Mouse (Mus musculus) brain, embryonic 14.5 days (tissue): ENCODE measurements around the gene Rreb1. TPM values are rescaled to one million over a fixed set of nuclear protein-coding genes. Genes with fewer than 3 reads are reported as not detected.

Experiments
- DNase-seq: peaks from one replicate; pipeline ENCODE4 v3.0.0-alpha.2; 2011; ENCODE audit warnings: low read depth
- CTCF ChIP-seq: fragments of 200-500 bp; IDR thresholded peaks from 2 replicates; pipeline ENCODE4 v1.5.1; 2012; ENCODE audit warnings: inconsistent platforms, mild to moderate bottlenecking, moderate library complexity, borderline replicate concordance; ENCODE audit not compliant: insufficient read depth, insufficient read length; ENCODE audit errors: extremely low read depth
- POLR2A ChIP-seq: fragments of 200-500 bp; IDR thresholded peaks from 2 replicates; pipeline ENCODE4 v1.6.1; 2012; ENCODE audit warnings: mild to moderate bottlenecking, inconsistent platforms, borderline replicate concordance; ENCODE audit not compliant: poor library complexity, insufficient read depth, insufficient read length, severe bottlenecking; ENCODE audit errors: extremely low read depth
- polyA plus RNA-seq: library from polyadenylated mRNA; depleted of rRNA; stranded (reverse); fragments of >200 nt; gene quantifications from 2 replicates; pipeline ENCODE4 v1.2.3, GENCODE M21; 2012

Rreb1 gene
- polyA plus RNA-seq, 1 experiment: 8.0 TPM

GRCm38 (mm10) chr13:37930091-37930490, 151.9 kb downstream of the Rreb1 start:
- TF ChIP-seq CTCF (no peak), POLR2A (no peak)
- no peak for DNase-seq

GRCm38 (mm10) chr13:37930621-37931020, 152.4 kb downstream of the Rreb1 start:
- TF ChIP-seq CTCF (no peak), POLR2A (no peak)
- DNase-seq: no peak

GRCm38 (mm10) chr13:37931210-37931922, 153.2 kb downstream of the Rreb1 start:
- TF ChIP-seq POLR2A: no peak
- no peak for TF ChIP-seq CTCF
- DNase-seq: no peak

- TF ChIP-seq POLR2A: no peak
- no peak for DNase-seq
Measured at GRCm38 (mm10) chr13:37934075-37934474, 155.9 kb downstream of the Rreb1 start.

GRCm38 (mm10) chr13:37934920-37935319, 156.7 kb downstream of the Rreb1 start:
- peak; percentile 51 for DNase-seq
- TF ChIP-seq CTCF (no peak), POLR2A (no peak)

GRCm38 (mm10) chr13:37936351-37936750, 158.2 kb downstream of the Rreb1 start:
- no peak for TF ChIP-seq POLR2A
- TF ChIP-seq CTCF: no peak
- DNase-seq: no peak

GRCm38 (mm10) chr13:37940167-37940566, 162.0 kb downstream of the Rreb1 start:
- no peak for TF ChIP-seq CTCF
- no peak for TF ChIP-seq POLR2A
- no peak for DNase-seq

- TF ChIP-seq CTCF (no peak), POLR2A (no peak)
- DNase-seq: no peak
Measured at GRCm38 (mm10) chr13:37940649-37941048, 162.4 kb downstream of the Rreb1 start.

GRCm38 (mm10) chr13:37941138-37941645, 163.0 kb downstream of the Rreb1 start:
- DNase-seq: no peak
- TF ChIP-seq POLR2A (no peak), CTCF (no peak)

GRCm38 (mm10) chr13:37941950-37942886, 164.0 kb downstream of the Rreb1 start:
- no peak for DNase-seq
- TF ChIP-seq CTCF (no peak), POLR2A (no peak)

GRCm38 (mm10) chr13:37942887-37943331, 164.7 kb downstream of the Rreb1 start:
- TF ChIP-seq POLR2A (no peak), CTCF (no peak)
- no peak for DNase-seq
